Mouse (Mus musculus) liver, embryonic 14.5 days (tissue): ENCODE measurements at regions not wholly inside any gene's neighbourhood (a gene's known extent, or its start where the extent isn't known, plus 50 kb on each side); places are given as distances from the start of the nearest gene placed in this dataset.

Experiments
- ATAC-seq: fragments of 200-750 bp; cut with Nextera tagmentation; 2 replicates; pipeline ENCODE4 v1.8.0; 2017; ENCODE audit warnings: moderate number of reproducible peaks, mild to moderate bottlenecking, moderate library complexity; ENCODE audit not compliant: insufficient read depth
- DNase-seq, 3 experiments: peaks; one replicate each; pipeline ENCODE4 v3.0.0-alpha.2; 2012 to 2013; ENCODE audit warnings: low read depth in 3 of 3, low spot score in 3 of 3
- H3K27ac ChIP-seq: fragments of 300-500 bp; sonication (generic); 2 replicates; pipeline ENCODE4 v1.5.1; 2014; ENCODE audit warnings: moderate library complexity, mild to moderate bottlenecking, control low read depth, inconsistent platforms
- H3K27me3 ChIP-seq: fragments of 300-500 bp; sonication (generic); 2 replicates; pipeline ENCODE4 v1.6.1; 2014; ENCODE audit warnings: mild to moderate bottlenecking, low read length, moderate library complexity; ENCODE audit not compliant: control insufficient read depth, insufficient read depth
- H3K36me3 ChIP-seq: fragments of 300-500 bp; sonication (generic); replicated peaks from 2 replicates; pipeline ENCODE4 v1.6.1; 2014; ENCODE audit warnings: low read depth; ENCODE audit not compliant: control insufficient read depth, insufficient read depth
- H3K4me1 ChIP-seq, 2 experiments: fragments of 200-500 bp in 1 of 2; fragments of 300-500 bp in 1 of 2; sonication (generic) in 1 of 2; replicated peaks; 2 replicates each; pipeline ENCODE4 v1.6.1; 2012 to 2014; ENCODE audit warnings: antibody characterized with exemption in 1 of 2, inconsistent platforms in 1 of 2, low read length in 1 of 2; ENCODE audit not compliant: control insufficient read depth in 2 of 2, insufficient read depth in 2 of 2
- H3K4me2 ChIP-seq: fragments of 300-500 bp; sonication (generic); 2 replicates; pipeline ENCODE4 v1.6.1; 2014; ENCODE audit warnings: low read depth, mild to moderate bottlenecking, control low read depth, moderate library complexity
- H3K4me3 ChIP-seq, 2 experiments: fragments of 200-500 bp in 1 of 2; fragments of 300-500 bp in 1 of 2; sonication (generic) in 1 of 2; 2 replicates each; pipeline ENCODE4 v1.5.1; 2012 to 2014; ENCODE audit warnings: low read depth in 2 of 2, low read length in 2 of 2, mild to moderate bottlenecking in 2 of 2, control low read depth in 1 of 2, inconsistent platforms in 1 of 2, moderate library complexity in 1 of 2; ENCODE audit not compliant: insufficient read depth in 1 of 2
- H3K9ac ChIP-seq: fragments of 300-500 bp; sonication (generic); replicated peaks from 2 replicates; pipeline ENCODE4 v1.6.1; 2014; ENCODE audit warnings: mild to moderate bottlenecking, control low read depth, moderate library complexity
- H3K9me3 ChIP-seq: fragments of 300-500 bp; sonication (generic); 2 replicates; pipeline ENCODE4 v1.6.1; 2016; ENCODE audit warnings: low read length, mixed read lengths; ENCODE audit not compliant: control insufficient read depth
- CTCF ChIP-seq: IDR thresholded peaks from 2 replicates; pipeline ENCODE4 v1.5.1; 2016; ENCODE audit warnings: antibody characterized with exemption, low read depth, control low read depth
- EP300 ChIP-seq: IDR thresholded peaks from 2 replicates; pipeline ENCODE4 v1.6.1; 2016; ENCODE audit warnings: antibody characterized with exemption, low read depth
- WGBS: fragments of 180-500 bp; shearing (Covaris S2); extraction: QIAGEN DNeasy Blood & Tissue Kit; methylation state at CpG from one replicate; pipeline ENCODE4 v1.1.7; 2014; ENCODE audit not compliant: insufficient replicate concordance; 5-methylcytosine and 5-hydroxymethylcytosine counted together

DNA sequence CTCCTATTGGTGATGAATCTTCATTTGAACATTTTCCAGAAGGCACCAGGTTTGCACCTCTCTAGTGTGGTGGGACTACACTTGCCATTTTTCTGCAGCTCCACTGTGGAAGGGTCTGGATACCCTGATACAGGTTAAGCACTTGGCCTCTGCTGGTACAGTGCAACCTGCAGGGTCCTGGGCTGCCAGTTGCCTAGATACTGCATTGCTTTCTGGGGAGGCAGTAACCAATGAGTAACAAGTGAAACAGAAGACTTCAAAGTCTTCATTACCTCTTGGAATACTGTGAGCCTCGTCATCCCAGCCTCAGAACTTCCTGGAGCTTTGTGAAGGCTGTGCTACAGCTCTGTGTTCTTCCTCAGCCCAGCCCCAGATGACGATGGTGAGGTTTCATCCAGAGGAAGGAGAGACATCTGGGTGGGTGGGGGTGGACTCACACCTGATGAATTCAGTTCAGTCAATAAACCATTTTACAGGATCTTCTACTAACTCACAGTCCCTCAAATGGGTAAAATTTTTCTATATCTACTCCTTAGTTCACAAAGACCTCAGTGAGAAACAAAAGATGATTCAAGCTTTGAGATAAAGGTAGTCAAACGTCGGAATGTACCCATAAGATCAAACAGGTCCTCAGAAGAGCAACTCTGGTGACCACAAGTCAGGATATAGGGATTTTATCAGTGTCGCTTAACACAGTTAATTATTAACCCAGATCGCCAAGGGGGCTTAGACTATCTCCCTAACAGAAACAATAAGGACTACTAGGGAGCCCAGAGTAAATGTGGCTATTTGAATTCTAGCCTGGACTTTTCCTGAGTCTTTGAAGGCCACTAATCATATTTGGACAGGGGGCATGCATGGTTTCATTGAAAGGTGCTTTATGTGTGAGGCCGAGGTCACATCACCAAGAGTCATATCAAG, 92.1 kb upstream of the Plekhg1 start:
- H3K4me2 ChIP-seq = no peak overlapping the region
- no peaks in the 10 kb centered on the region for H3K27me3 ChIP-seq
- H3K9ac ChIP-seq = no peak overlapping the region
- H3K9me3 ChIP-seq = no peaks in the 10 kb centered on the region
- H3K4me3 ChIP-seq = no peak overlapping the region
- 39% methylated on average over 7 of the region's 7 CpGs for WGBS
- TF ChIP-seq EP300 (no peak), CTCF (no peak)
- DNase-seq (no peak), ATAC-seq (no peak)
- peaks cover 0 to 2% of the 10 kb centered on the region in 2 experiments; a peak in 1 of 4 replicates for H3K4me1 ChIP-seq
- no peak overlapping the region for H3K27ac ChIP-seq
- H3K36me3 ChIP-seq = no peaks in the 10 kb centered on the region

DNA sequence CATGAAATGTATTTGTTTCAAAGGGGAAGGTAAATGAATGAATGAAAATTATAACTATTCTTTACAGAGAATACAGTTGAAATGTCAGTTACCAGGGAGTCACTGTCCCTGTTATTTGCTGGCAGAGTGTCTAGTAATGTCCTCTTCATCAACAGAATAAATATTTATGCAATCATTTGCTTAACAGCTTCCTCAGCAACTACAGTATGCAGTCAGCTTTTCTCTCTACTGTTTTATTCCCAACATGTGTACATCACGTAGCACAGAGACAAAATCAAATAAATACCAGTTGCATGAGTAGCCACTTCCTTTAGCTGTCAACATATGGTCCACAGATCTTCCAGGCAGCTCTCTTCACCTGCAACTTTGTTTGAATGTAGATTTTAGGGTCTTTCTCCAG, 90.2 kb upstream of the Plekhg1 start:
- Histone ChIP-seq H3K27ac (no peak overlapping the region), H3K27me3 (no peaks in the 10 kb centered on the region), H3K9ac (no peak overlapping the region), H3K4me3 (no peak overlapping the region), H3K36me3 (no peaks in the 10 kb centered on the region), H3K4me1 (peaks cover 0 to 2% of the 10 kb centered on the region in 2 experiments; a peak in 1 of 4 replicates), H3K9me3 (no peaks in the 10 kb centered on the region), H3K4me2 (no peak overlapping the region)
- ATAC-seq = no peak
- no peak for DNase-seq
- no peak for TF ChIP-seq EP300
- no peak for TF ChIP-seq CTCF
- 44% methylated on average over 1 of the region's 1 CpGs for whole genome bisulfite sequencing

DNA sequence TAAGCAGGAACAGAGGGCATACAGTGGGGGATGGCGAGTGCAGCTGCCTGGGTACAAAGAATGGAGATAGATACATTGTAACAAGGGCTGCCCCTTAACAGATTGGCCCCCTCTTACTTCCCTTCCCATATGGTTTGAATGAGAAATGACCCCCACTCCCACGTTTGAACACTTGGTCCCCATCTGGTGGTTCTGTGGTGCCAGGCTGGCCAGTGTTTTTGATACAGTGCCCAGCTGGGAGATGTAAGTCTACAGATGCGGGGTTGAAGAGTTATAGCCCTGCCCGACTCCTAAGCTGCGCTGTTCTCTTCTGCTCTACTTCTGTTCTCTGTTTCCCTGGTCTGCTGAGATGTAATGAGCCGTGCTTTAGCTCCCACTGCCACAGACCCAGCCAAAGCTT, 89.6 kb upstream of the Plekhg1 start:
- no peaks in the 10 kb centered on the region for H3K27me3 ChIP-seq
- H3K4me3 ChIP-seq = no peak overlapping the region
- H3K36me3 ChIP-seq = no peaks in the 10 kb centered on the region
- no peak for TF ChIP-seq CTCF
- TF ChIP-seq EP300 = no peak
- 51% methylated on average over 6 of the region's 6 CpGs for WGBS
- H3K9ac ChIP-seq = no peak overlapping the region
- ATAC-seq (no peak), DNase-seq (no peak)
- peaks cover 0 to 2% of the 10 kb centered on the region in 2 experiments; a peak in 1 of 4 replicates for H3K4me1 ChIP-seq
- H3K9me3 ChIP-seq = no peaks in the 10 kb centered on the region
- H3K27ac ChIP-seq = no peak overlapping the region
- H3K4me2 ChIP-seq = no peak overlapping the region

DNA sequence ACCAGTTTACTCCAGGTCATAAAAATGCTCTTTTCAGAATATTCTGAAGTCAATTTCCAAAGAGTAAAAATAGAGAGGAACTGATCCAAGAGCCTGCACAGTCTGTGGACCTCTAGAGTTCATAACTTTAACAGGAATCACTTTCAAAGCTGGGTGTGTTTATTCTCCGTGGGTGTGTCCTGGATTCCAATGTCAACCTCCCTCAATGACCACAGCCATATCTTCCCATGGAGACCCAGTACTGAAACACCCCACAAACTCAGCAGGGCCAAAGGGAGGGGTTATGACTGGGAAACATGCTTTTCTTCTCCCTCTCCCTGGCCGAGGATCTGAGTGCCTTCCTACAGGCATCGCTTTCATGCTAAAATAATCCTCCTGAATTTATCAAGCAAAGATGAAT, 87.6 kb upstream of the Plekhg1 start:
- TF ChIP-seq EP300 (no peak), CTCF (no peak)

DNA sequence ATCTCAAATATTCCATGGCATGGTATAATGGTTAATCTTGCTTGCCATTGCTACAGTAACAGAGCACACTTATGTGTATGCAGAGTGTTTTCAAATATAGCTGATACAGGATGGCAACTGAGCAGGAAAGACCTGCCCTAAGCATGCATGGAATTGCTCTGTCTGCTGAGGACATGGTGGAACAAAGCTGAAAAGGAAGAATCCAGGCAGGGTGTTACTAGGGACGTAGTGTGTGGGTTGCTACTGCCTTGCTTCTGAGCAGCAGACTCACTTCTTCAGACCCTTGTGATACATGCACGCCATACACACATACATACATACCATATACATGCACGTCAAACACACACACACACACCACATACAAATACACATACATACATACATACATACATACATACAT, 84.1 kb upstream of the Plekhg1 start:
- H3K4me2 ChIP-seq = no peak overlapping the region
- DNase-seq (no peak), ATAC-seq (no peak)
- no peak overlapping the region for H3K27ac ChIP-seq
- H3K4me3 ChIP-seq = no peak overlapping the region
- TF ChIP-seq EP300 (no peak), CTCF (no peak)
- no peaks in the 10 kb centered on the region for H3K36me3 ChIP-seq
- H3K27me3 ChIP-seq = no peaks in the 10 kb centered on the region
- no peak overlapping the region for H3K9ac ChIP-seq
- H3K9me3 ChIP-seq = no peaks in the 10 kb centered on the region
- WGBS = 61% methylated on average over 3 of the region's 3 CpGs
- H3K4me1 ChIP-seq = no peaks in the 10 kb centered on the region

More for the DNA sequence above, 87.6 kb upstream of the Plekhg1 start:
- Histone ChIP-seq H3K4me1 (no peaks in the 10 kb centered on the region), H3K9me3 (no peaks in the 10 kb centered on the region), H3K27me3 (no peaks in the 10 kb centered on the region), H3K4me2 (no peak overlapping the region), H3K36me3 (no peaks in the 10 kb centered on the region), H3K4me3 (no peak overlapping the region), H3K9ac (no peak overlapping the region), H3K27ac (no peak overlapping the region)
- ATAC-seq (no peak), DNase-seq (no peak)
- 71% methylated on average over 3 of the region's 3 CpGs for WGBS
